Mouse (Mus musculus): ENCODE results near the gene Samhd1.
"Not testable (repeated sequence)": the region's sequence is repeated elsewhere in the genome, so short reads cannot be mapped to it uniquely, and the experiment has no call there.

The Samhd1 gene

GRCm38 (mm10) chr2:157135014-157135413 is at the start of gene Samhd1:
TSS of gene Samhd1 (minus strand) at chr2:157135265.
- peak; percentile 70 for DNase-seq

GRCm38 (mm10) chr2:157178167-157178566 is 43.1 kb upstream of the Samhd1 start:
- no peak for DNase-seq

GRCm38 (mm10) chr2:157176248-157176647 is 41.2 kb upstream of the Samhd1 start:
- no peak for DNase-seq

- DNase-seq: no peak
Measured at GRCm38 (mm10) chr2:157174416-157174815, 39.4 kb upstream of the Samhd1 start.

- no peak for DNase-seq
Measured at GRCm38 (mm10) chr2:157173555-157173954, 38.5 kb upstream of the Samhd1 start.

- DNase-seq: no peak
Measured at GRCm38 (mm10) chr2:157172984-157173383, 37.9 kb upstream of the Samhd1 start.

- no peak for DNase-seq
Measured at GRCm38 (mm10) chr2:157170626-157171025, 35.6 kb upstream of the Samhd1 start.

- no peak for DNase-seq
Measured at GRCm38 (mm10) chr2:157170166-157170565, 35.1 kb upstream of the Samhd1 start.

GRCm38 (mm10) chr2:157166371-157167080 is 31.5 kb upstream of the Samhd1 start:
- no peak for DNase-seq

- DNase-seq: not testable (repeated sequence)
Measured at GRCm38 (mm10) chr2:157165312-157166224, 30.5 kb upstream of the Samhd1 start.

GRCm38 (mm10) chr2:157164101-157164500 is 29.0 kb upstream of the Samhd1 start:
- no peak for DNase-seq

GRCm38 (mm10) chr2:157156079-157156478 is 21.0 kb upstream of the Samhd1 start:
- DNase-seq: no peak

GRCm38 (mm10) chr2:157153235-157153634 is 18.2 kb upstream of the Samhd1 start:
- no peak for DNase-seq

GRCm38 (mm10) chr2:157148417-157148816 is 13.4 kb upstream of the Samhd1 start:
- no peak for DNase-seq

GRCm38 (mm10) chr2:157147397-157148020 is 12.4 kb upstream of the Samhd1 start:
- no peak for DNase-seq

- DNase-seq: no peak
Measured at GRCm38 (mm10) chr2:157145173-157145572, 10.1 kb upstream of the Samhd1 start.

GRCm38 (mm10) chr2:157144132-157144531 is 9.1 kb upstream of the Samhd1 start:
- no peak for DNase-seq

- no peak for DNase-seq
Measured at GRCm38 (mm10) chr2:157141962-157142361, 6.9 kb upstream of the Samhd1 start.

- no peak for DNase-seq
Measured at GRCm38 (mm10) chr2:157139251-157139802, 4.3 kb upstream of the Samhd1 start.

GRCm38 (mm10) chr2:157138808-157139207 is 3.7 kb upstream of the Samhd1 start:
- no peak for DNase-seq

- no peak for DNase-seq
Measured at GRCm38 (mm10) chr2:157137959-157138731, 3.1 kb upstream of the Samhd1 start.

- DNase-seq: no peak
Measured at GRCm38 (mm10) chr2:157136646-157137045, 1.6 kb upstream of the Samhd1 start.
